Mouse (Mus musculus) CH12.LX (cell line): Measurements from ENCODE around the gene Phpt1. TPM values are rescaled to one million over a fixed set of nuclear protein-coding genes. Genes with fewer than 3 reads are reported as not detected.
A peak's percentile ranks its signal among the peaks of the same experiment; 100 is the strongest.

Source experiments
- DNase-seq: peaks from one replicate; pipeline ENCODE4 v3.0.0-alpha.2; 2013; ENCODE audit errors: extremely low read depth
- H3K27ac ChIP-seq: 2 replicates; pipeline ENCODE4 v1.5.1; 2012; ENCODE audit warnings: low read depth, mild to moderate bottlenecking, control low read depth, moderate library complexity; ENCODE audit not compliant: insufficient read depth
- H3K27me3 ChIP-seq: replicated peaks from 2 replicates; pipeline ENCODE3; 2012; ENCODE audit warnings: inconsistent platforms
- H3K36me3 ChIP-seq, 2 experiments: replicated peaks in 1 of 2; 2 replicates each; pipeline versions ENCODE3 to v1.6.1; 2012; ENCODE audit warnings: inconsistent platforms in 1 of 2, low read length in 1 of 2, mild to moderate bottlenecking in 1 of 2, mixed read lengths in 1 of 2, moderate library complexity in 1 of 2; ENCODE audit not compliant: control insufficient read depth in 1 of 2, insufficient read depth in 1 of 2
- H3K4me1 ChIP-seq, 2 experiments: 2 replicates each; pipeline ENCODE4 v1.6.1; 2012; ENCODE audit warnings: inconsistent platforms in 1 of 2, moderate library complexity in 1 of 2; ENCODE audit not compliant: insufficient read depth in 2 of 2, control insufficient read depth in 1 of 2
- H3K4me2 ChIP-seq: 2 replicates; pipeline ENCODE4 v1.6.1; 2012; ENCODE audit warnings: low read depth, mild to moderate bottlenecking, control low read depth; ENCODE audit not compliant: poor library complexity, insufficient read depth, severe bottlenecking
- H3K4me3 ChIP-seq, 3 experiments: fragments of 150-350 bp in 1 of 3; sonication (generic) in 1 of 3; replicated peaks in 1 of 3; 2 replicates each; pipeline versions ENCODE3 to v1.5.1; 2011 to 2012; ENCODE audit warnings: low read depth in 2 of 3, low read length in 2 of 3, mild to moderate bottlenecking in 2 of 3, moderate library complexity in 2 of 3, control low read depth in 1 of 3, improper control_type of control experiment in 1 of 3, inconsistent platforms in 1 of 3, mixed read lengths in 1 of 3; ENCODE audit not compliant: poor library complexity in 1 of 3
- H3K79me2 ChIP-seq: replicated peaks from 2 replicates; pipeline ENCODE4 v1.6.1; 2012; ENCODE audit warnings: mild to moderate bottlenecking, moderate library complexity; ENCODE audit not compliant: control insufficient read depth, poor library complexity, insufficient read depth, severe bottlenecking; ENCODE audit errors: extremely low read depth
- H3K9ac ChIP-seq: 2 replicates; pipeline ENCODE4 v1.6.1; 2012; ENCODE audit warnings: low read depth, mild to moderate bottlenecking, control low read depth, moderate library complexity; ENCODE audit not compliant: insufficient read depth
- H3K9me3 ChIP-seq: replicated peaks from 2 replicates; pipeline ENCODE3; 2012; ENCODE audit warnings: low read length, inconsistent platforms, mixed read lengths
- BHLHE40 ChIP-seq: IDR thresholded peaks from 2 replicates; pipeline ENCODE4 v1.6.1; 2011; ENCODE audit warnings: mild to moderate bottlenecking, low read depth, low read length, improper control_type of control experiment
- E2F4 ChIP-seq: IDR thresholded peaks from 2 replicates; pipeline ENCODE4 v1.6.1; 2011; ENCODE audit warnings: low read depth, low read length, improper control_type of control experiment; ENCODE audit not compliant: insufficient replicate concordance
- ELF1 ChIP-seq: IDR thresholded peaks from 2 replicates; pipeline ENCODE4 v1.6.1; 2014; ENCODE audit warnings: low read depth, mild to moderate bottlenecking, inconsistent platforms, low read length, improper control_type of control experiment
- EP300 ChIP-seq: IDR thresholded peaks from 2 replicates; pipeline ENCODE4 v1.6.1; 2011; ENCODE audit warnings: low read length, improper control_type of control experiment
- GABPA ChIP-seq: IDR thresholded peaks from 2 replicates; pipeline ENCODE4 v1.6.1; 2012; ENCODE audit warnings: low read depth, low read length, improper control_type of control experiment, inconsistent platforms; ENCODE audit not compliant: insufficient replicate concordance
- JUND ChIP-seq: conservative IDR thresholded peaks from 2 replicates; pipeline ENCODE4 v1.6.1; 2011; ENCODE audit warnings: low read depth, low read length, improper control_type of control experiment
- KAT2A ChIP-seq: IDR thresholded peaks from 2 replicates; pipeline ENCODE4 v1.6.1; 2012; ENCODE audit warnings: low read length, improper control_type of control experiment, inconsistent platforms; ENCODE audit not compliant: insufficient replicate concordance
- MAFK ChIP-seq: IDR thresholded peaks from 2 replicates; pipeline ENCODE4 v1.6.1; 2011; ENCODE audit warnings: low read length, improper control_type of control experiment; ENCODE audit not compliant: insufficient replicate concordance
- MAZ ChIP-seq: IDR thresholded peaks from 2 replicates; pipeline ENCODE4 v1.6.1; 2012; ENCODE audit warnings: low read depth, mild to moderate bottlenecking, inconsistent platforms, low read length, improper control_type of control experiment, moderate library complexity
- MYC ChIP-seq: IDR thresholded peaks from 2 replicates; pipeline ENCODE4 v1.6.1; 2011; ENCODE audit warnings: low read depth, mild to moderate bottlenecking, improper control_type of control experiment, low read length
- PAX5 ChIP-seq: IDR thresholded peaks from 2 replicates; pipeline ENCODE4 v1.6.1; 2012; ENCODE audit warnings: low read length, inconsistent platforms, mixed read lengths
- POLR2A ChIP-seq: IDR thresholded peaks from 2 replicates; pipeline ENCODE4 v1.6.1; 2011; ENCODE audit warnings: low read depth, mild to moderate bottlenecking, improper control_type of control experiment, low read length
- POLR2AphosphoS2 ChIP-seq: IDR thresholded peaks from 2 replicates; pipeline ENCODE4 v1.6.1; 2011; ENCODE audit warnings: low read depth, low read length, improper control_type of control experiment
- RAD21 ChIP-seq: IDR thresholded peaks from 2 replicates; pipeline ENCODE4 v1.6.1; 2011; ENCODE audit warnings: low read depth, mild to moderate bottlenecking, low read length, improper control_type of control experiment, moderate library complexity
- RCOR1 ChIP-seq: conservative IDR thresholded peaks from 2 replicates; pipeline ENCODE4 v1.6.1; 2012; ENCODE audit warnings: low read depth, mild to moderate bottlenecking, inconsistent platforms, low read length, improper control_type of control experiment
- SIN3A ChIP-seq: IDR thresholded peaks from 2 replicates; pipeline ENCODE4 v1.6.1; 2012; ENCODE audit warnings: low read length, improper control_type of control experiment, inconsistent platforms
- TBP ChIP-seq: conservative IDR thresholded peaks from 2 replicates; pipeline ENCODE4 v1.6.1; 2011; ENCODE audit warnings: low read depth, low read length, improper control_type of control experiment
- TCF12 ChIP-seq: IDR thresholded peaks from 2 replicates; pipeline ENCODE4 v1.6.1; 2014; ENCODE audit warnings: low read depth, mild to moderate bottlenecking, inconsistent platforms, low read length, improper control_type of control experiment
- UBTF ChIP-seq: IDR thresholded peaks from 2 replicates; pipeline ENCODE4 v1.6.1; 2012; ENCODE audit warnings: low read depth, mild to moderate bottlenecking, inconsistent platforms, low read length, improper control_type of control experiment, moderate library complexity
- USF2 ChIP-seq: conservative IDR thresholded peaks from 2 replicates; pipeline ENCODE4 v1.6.1; 2011; ENCODE audit warnings: low read depth, low read length, improper control_type of control experiment
- ZC3H11A ChIP-seq: IDR thresholded peaks from 2 replicates; pipeline ENCODE4 v1.6.1; 2012; ENCODE audit warnings: low read depth, mild to moderate bottlenecking, inconsistent platforms, low read length, improper control_type of control experiment
- ZKSCAN1 ChIP-seq: IDR thresholded peaks from 2 replicates; pipeline ENCODE4 v1.6.1; 2012; ENCODE audit warnings: low read depth, inconsistent platforms, low read length, improper control_type of control experiment, borderline replicate concordance
- ZNF384 ChIP-seq: IDR thresholded peaks from 2 replicates; pipeline ENCODE4 v1.6.1; 2012; ENCODE audit warnings: low read depth, low read length, improper control_type of control experiment, inconsistent platforms
- dilution Hi-C: fragments of 300-500 bp; cut with MboI; formaldehyde crosslinking; loops from 2 replicates; pipeline ENCODE4 v1.14.3; 2020; ENCODE audit warnings: low sequenced_read_pairs; ENCODE audit not compliant: extremely low pct_unique_long_range_greater_than_20kb, extremely low pct_ligation_motif_present
- in situ Hi-C: fragments of 300-500 bp; cut with MboI; formaldehyde crosslinking; loops from 3 replicates; pipeline ENCODE4 v1.14.3; 2019; ENCODE audit warnings: low sequenced_read_pairs, low pct_ligation_motif_present, low pct_unique_long_range_greater_than_20kb, mixed read lengths
- polyA plus RNA-seq: library from polyadenylated mRNA; unstranded; fragments of >175 nt; gene quantifications from 2 replicates; pipeline ENCODE4 v1.2.1, GENCODE M21; 2012; ENCODE audit warnings: low read depth; ENCODE audit not compliant: insufficient read length
- total RNA-seq, 2 experiments: library from RNA; depleted of rRNA; stranded (reverse); fragments of 300-350 nt in 1 of 2; fragments of >200 nt in 1 of 2; gene quantifications; 2 replicates each; pipeline ENCODE4 v1.2.3; 2012 to 2014

Gene Phpt1
- total and polyA plus RNA-seq, 3 experiments, result 37.9 to 66.9 (median 46.6) TPM

GRCm38 (mm10) chr2:25560551-25560950 is 14.5 kb downstream of the Phpt1 start:
- DNase-seq, result no peak
- peaks cover 11 to 22% of the 10 kb centered on the region in 2 experiments for H3K4me1 ChIP-seq
- dilution Hi-C loops (no loop called here), in situ Hi-C loops (no loop called here)
- H3K9me3 ChIP-seq, result no peaks in the 10 kb centered on the region
- peaks cover 25% of the 10 kb centered on the region for H3K79me2 ChIP-seq
- no peak overlapping the region for H3K27ac ChIP-seq
- TF ChIP-seq ELF1 (no peak), KAT2A (no peak), GABPA (no peak), MYC (no peak), E2F4 (no peak), ZNF384 (no peak), SIN3A (no peak), RAD21 (no peak), UBTF (no peak), TBP (no peak), BHLHE40 (no peak), MAFK (no peak), ZKSCAN1 (no peak), MAZ (no peak), JUND (no peak), ZC3H11A (no peak), PAX5 (no peak)
- H3K36me3 ChIP-seq, result peaks cover 59 to 64% of the 10 kb centered on the region in 2 experiments
- no peak overlapping the region for H3K9ac ChIP-seq
- no peak overlapping the region for H3K4me3 ChIP-seq
- H3K27me3 ChIP-seq, result no peaks in the 10 kb centered on the region
- H3K4me2 ChIP-seq, result no peak overlapping the region

- Histone ChIP-seq H3K27me3 (no peaks in the 10 kb centered on the region), H3K79me2 (peaks cover 25% of the 10 kb centered on the region), H3K27ac (no peak overlapping the region), H3K4me2 (peak overlapping the region; percentile 69), H3K36me3 (peaks cover 42 to 46% of the 10 kb centered on the region in 2 experiments), H3K9me3 (no peaks in the 10 kb centered on the region), H3K4me3 (peak overlapping the region; percentile 64 to 96 (median 91)), H3K4me1 (peaks cover 11 to 22% of the 10 kb centered on the region in 2 experiments; a peak in 3 of 4 replicates), H3K9ac (peak overlapping the region; percentile 90)
- DNase-seq, result no peak
- in situ Hi-C loops, result loop anchor here (10.0 kb wide), 1 partner anchor 134 kb away; the partner anchor contains the start of genes Abca2 and Fut7
- dilution Hi-C loops, result no loop called here
- TF ChIP-seq USF2 (no peak), MAFK (no peak), SIN3A (0 out of 2 replicates have a peak, but pooled peaks have one; percentile 18), ZKSCAN1 (no peak), POLR2AphosphoS2 (no peak), RAD21 (no peak), BHLHE40 (peak; percentile 22; the same call in 1 of the 2 replicates), TCF12 (no peak), POLR2A (no peak), EP300 (no peak), RCOR1 (no peak), ZNF384 (no peak), KAT2A (no peak), ZC3H11A (no peak), ELF1 (no peak)
Measured at GRCm38 (mm10) chr2:25558774-25559173, 16.2 kb downstream of the Phpt1 start.
